Mouse (Mus musculus) lung, embryonic 15.5 days (tissue): Measurements from ENCODE around the gene Card19. TPM values are rescaled to one million over a fixed set of nuclear protein-coding genes. Genes with fewer than 3 reads are reported as not detected.

Source experiments
- ATAC-seq: fragments of 200-750 bp; cut with Nextera tagmentation; 2 replicates; pipeline ENCODE4 v1.8.0; 2017; ENCODE audit warnings: moderate number of reproducible peaks, borderline replicate concordance; ENCODE audit not compliant: low FRiP score, low TSS enrichment; ENCODE audit errors: extremely low read depth
- H3K27ac ChIP-seq: fragments of 300-500 bp; sonication (generic); 2 replicates; pipeline ENCODE4 v1.5.1; 2015; ENCODE audit warnings: moderate library complexity, mild to moderate bottlenecking, inconsistent platforms
- H3K27me3 ChIP-seq: fragments of 300-500 bp; sonication (generic); 2 replicates; pipeline ENCODE4 v1.6.1; 2015; ENCODE audit warnings: inconsistent platforms
- H3K36me3 ChIP-seq: fragments of 300-500 bp; sonication (generic); 2 replicates; pipeline ENCODE4 v1.6.1; 2015; ENCODE audit warnings: inconsistent platforms
- H3K4me1 ChIP-seq: fragments of 300-500 bp; sonication (generic); 2 replicates; pipeline ENCODE4 v1.6.1; 2015; ENCODE audit warnings: inconsistent platforms
- H3K4me2 ChIP-seq: fragments of 300-500 bp; sonication (generic); 2 replicates; pipeline ENCODE4 v1.6.1; 2015; ENCODE audit warnings: inconsistent platforms, mild to moderate bottlenecking, moderate library complexity
- H3K4me3 ChIP-seq: fragments of 300-500 bp; sonication (generic); 2 replicates; pipeline ENCODE4 v1.5.1; 2015; ENCODE audit warnings: mild to moderate bottlenecking, inconsistent platforms
- H3K9ac ChIP-seq: fragments of 300-500 bp; sonication (generic); 2 replicates; pipeline ENCODE4 v1.6.1; 2015; ENCODE audit warnings: inconsistent platforms
- H3K9me3 ChIP-seq: fragments of 300-500 bp; sonication (generic); 2 replicates; pipeline ENCODE4 v1.6.1; 2016; ENCODE audit warnings: inconsistent platforms
- WGBS: fragments of 180-500 bp; shearing (Covaris S2); methylation state at CpG from one replicate; pipeline ENCODE4 v1.1.7; 2015; 5-methylcytosine and 5-hydroxymethylcytosine counted together
- polyA plus RNA-seq: library from polyadenylated mRNA; unstranded; fragments of >200 nt; fragmentation: Nextera tagmentation; extraction: Ambion mirVana; gene quantifications from 2 replicates; pipeline ENCODE4 v1.2.1, GENCODE M21; 2015

Gene Card19
- polyA plus RNA-seq, 1 experiment from 2014 or later: 52.6 TPM

DNA sequence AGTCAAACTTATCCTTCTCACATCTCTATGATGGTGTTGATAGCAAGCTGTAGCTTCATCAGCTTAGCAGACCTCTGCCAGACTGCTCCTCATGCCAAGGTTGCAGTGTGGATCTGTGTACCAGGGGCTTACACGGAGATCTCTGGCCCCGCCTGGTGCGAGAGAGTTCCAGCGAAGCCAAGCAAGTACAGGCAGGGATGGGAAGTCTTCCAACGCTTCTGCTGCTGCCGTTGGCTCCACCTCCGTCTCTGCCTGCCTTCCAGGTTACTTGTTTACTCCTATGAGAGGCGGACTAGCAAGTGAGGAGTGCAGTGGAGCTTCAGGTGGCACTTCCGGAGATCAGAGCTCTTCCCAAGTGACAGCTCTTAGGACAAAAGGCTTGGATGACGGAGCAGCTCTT lies 8.5 kb upstream of the Card19 start:
- Histone ChIP-seq H3K4me2 (no peak overlapping the region), H3K9ac (no peak overlapping the region), H3K27me3 (no peaks in the 10 kb centered on the region), H3K36me3 (no peaks in the 10 kb centered on the region), H3K4me3 (no peak overlapping the region), H3K27ac (no peak overlapping the region), H3K4me1 (no peaks in the 10 kb centered on the region), H3K9me3 (no peaks in the 10 kb centered on the region)
- WGBS: 8% methylated on average over 10 of the region's 10 CpGs
- ATAC-seq: no peak

- H3K4me1 ChIP-seq: peaks cover 9% of the 10 kb centered on the region; the same call in 1 of the 2 replicates
- H3K9ac ChIP-seq: no peak overlapping the region
- H3K4me2 ChIP-seq: no peak overlapping the region
- no peak overlapping the region for H3K4me3 ChIP-seq
- no peak overlapping the region for H3K27ac ChIP-seq
- ATAC-seq: no peak
- no peaks in the 10 kb centered on the region for H3K27me3 ChIP-seq
- H3K9me3 ChIP-seq: no peaks in the 10 kb centered on the region
- WGBS: 24% methylated on average over 5 of the region's 5 CpGs
- H3K36me3 ChIP-seq: no peaks in the 10 kb centered on the region
These were observed 5.1 kb upstream of the Card19 start for GRCm38 (mm10) chr13:49220912-49221311.

- Histone ChIP-seq H3K36me3 (no peaks in the 10 kb centered on the region), H3K9ac (no peak overlapping the region), H3K27me3 (no peaks in the 10 kb centered on the region), H3K4me1 (peaks cover 18% of the 10 kb centered on the region), H3K4me3 (no peak overlapping the region), H3K9me3 (no peaks in the 10 kb centered on the region), H3K4me2 (no peak overlapping the region), H3K27ac (no peak overlapping the region)
- WGBS: 75% methylated on average over 4 of the region's 4 CpGs
- ATAC-seq: no peak
These were observed 3.5 kb upstream of the Card19 start for GRCm38 (mm10) chr13:49219367-49219766.

- Histone ChIP-seq H3K27ac (no peak overlapping the region), H3K36me3 (no peaks in the 10 kb centered on the region), H3K27me3 (no peaks in the 10 kb centered on the region), H3K9ac (no peak overlapping the region), H3K4me2 (no peak overlapping the region), H3K9me3 (no peaks in the 10 kb centered on the region), H3K4me1 (peaks cover 24% of the 10 kb centered on the region), H3K4me3 (no peak overlapping the region)
- WGBS: 44% methylated on average over 3 of the region's 3 CpGs
- no peak for ATAC-seq
These were observed 2.8 kb upstream of the Card19 start for GRCm38 (mm10) chr13:49218651-49219050.

GRCm38 (mm10) chr13:49216808-49217561 lies 1.1 kb upstream of the Card19 start:
- 49% methylated on average over 9 of the region's 9 CpGs for WGBS
- Histone ChIP-seq H3K4me2 (peak overlapping the region; percentile 92), H3K4me1 (peaks cover 30% of the 10 kb centered on the region), H3K27me3 (no peaks in the 10 kb centered on the region), H3K4me3 (peak overlapping the region; percentile 84; the same call in 1 of the 2 replicates), H3K9ac (no peak overlapping the region), H3K36me3 (no peaks in the 10 kb centered on the region), H3K27ac (0 out of 2 replicates have a peak overlapping the region, but pooled peaks have one; percentile 19), H3K9me3 (no peaks in the 10 kb centered on the region)
- ATAC-seq: no peak

DNA sequence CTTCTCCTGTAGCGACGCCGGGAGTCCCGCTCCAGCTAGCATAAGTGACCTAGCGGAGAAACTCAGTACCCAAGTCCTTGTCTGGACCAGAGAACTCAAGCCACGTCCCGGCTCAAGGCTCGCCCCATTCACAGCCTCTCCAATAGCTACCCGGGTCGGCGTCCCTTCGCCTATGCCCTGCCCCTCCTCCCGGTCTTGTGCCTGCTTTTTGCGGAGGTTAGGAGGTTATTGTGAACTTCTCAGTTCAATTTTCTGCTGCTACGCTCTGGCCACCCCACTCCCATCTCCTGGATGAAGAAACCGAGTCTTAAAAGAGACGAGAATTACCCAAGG lies 349 bp upstream of the Card19 start:
- no peaks in the 10 kb centered on the region for H3K36me3 ChIP-seq
- WGBS: 5% methylated on average over 17 of the region's 17 CpGs
- peak overlapping the region; percentile 84 for H3K4me3 ChIP-seq
- peak overlapping the region; percentile 81 for H3K27ac ChIP-seq
- H3K4me2 ChIP-seq: peak overlapping the region; percentile 92
- no peaks in the 10 kb centered on the region for H3K9me3 ChIP-seq
- H3K9ac ChIP-seq: peak overlapping the region; percentile 78
- peaks cover 30% of the 10 kb centered on the region for H3K4me1 ChIP-seq
- H3K27me3 ChIP-seq: no peaks in the 10 kb centered on the region
- no peak for ATAC-seq

GRCm38 (mm10) chr13:49215128-49215503 lies 721 bp downstream of the Card19 start:
- Histone ChIP-seq H3K4me1 (peaks cover 30% of the 10 kb centered on the region), H3K27me3 (no peaks in the 10 kb centered on the region), H3K36me3 (no peaks in the 10 kb centered on the region), H3K9ac (peak overlapping the region; percentile 78), H3K4me2 (peak overlapping the region; percentile 92), H3K27ac (peak overlapping the region; percentile 74), H3K4me3 (peak overlapping the region; percentile 84), H3K9me3 (no peaks in the 10 kb centered on the region)
- ATAC-seq: no peak
- 13% methylated on average over 5 of the region's 5 CpGs for WGBS

- no peaks in the 10 kb centered on the region for H3K36me3 ChIP-seq
- no peaks in the 10 kb centered on the region for H3K27me3 ChIP-seq
- no peak for ATAC-seq
- WGBS: 68% methylated on average over 3 of the region's 3 CpGs
- H3K9me3 ChIP-seq: no peaks in the 10 kb centered on the region
- H3K4me1 ChIP-seq: peaks cover 30% of the 10 kb centered on the region
- H3K4me3 ChIP-seq: no peak overlapping the region
- no peak overlapping the region for H3K27ac ChIP-seq
- no peak overlapping the region for H3K9ac ChIP-seq
- H3K4me2 ChIP-seq: peak overlapping the region; percentile 92; the same call in 1 of the 2 replicates
These were observed 1.4 kb downstream of the Card19 start for GRCm38 (mm10) chr13:49214454-49214853.

DNA sequence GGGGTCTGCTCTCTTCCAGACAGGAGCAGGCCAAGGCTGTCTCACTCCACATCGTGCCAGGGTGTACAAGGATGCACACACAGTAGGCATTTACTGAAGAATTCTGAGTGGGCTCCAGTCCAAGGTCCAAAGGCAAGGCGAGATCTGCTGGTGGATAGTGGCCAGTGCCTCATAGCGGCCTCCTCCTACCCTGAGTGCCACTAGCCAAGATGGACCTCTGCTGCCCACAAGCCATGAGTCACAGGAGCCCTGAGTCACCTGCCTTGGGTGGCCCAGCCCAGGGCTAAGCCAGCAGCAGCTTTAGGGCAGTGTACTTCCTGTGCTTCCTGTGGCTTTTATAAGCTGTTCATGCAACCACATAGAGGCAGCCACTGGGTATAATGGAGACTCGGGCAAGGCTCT lies 2.3 kb downstream of the Card19 start:
- H3K27ac ChIP-seq: no peak overlapping the region
- H3K27me3 ChIP-seq: no peaks in the 10 kb centered on the region
- H3K9ac ChIP-seq: no peak overlapping the region
- H3K4me1 ChIP-seq: peaks cover 30% of the 10 kb centered on the region
- no peak overlapping the region for H3K4me3 ChIP-seq
- H3K9me3 ChIP-seq: no peaks in the 10 kb centered on the region
- WGBS: 55% methylated on average over 4 of the region's 4 CpGs
- no peaks in the 10 kb centered on the region for H3K36me3 ChIP-seq
- ATAC-seq: no peak
- H3K4me2 ChIP-seq: peak overlapping the region; percentile 31; the same call in 1 of the 2 replicates

GRCm38 (mm10) chr13:49212711-49213500 lies 2.9 kb downstream of the Card19 start:
- Histone ChIP-seq H3K36me3 (no peaks in the 10 kb centered on the region), H3K4me2 (no peak overlapping the region), H3K4me1 (peaks cover 30% of the 10 kb centered on the region), H3K4me3 (no peak overlapping the region), H3K27ac (no peak overlapping the region), H3K9ac (no peak overlapping the region), H3K27me3 (no peaks in the 10 kb centered on the region), H3K9me3 (no peaks in the 10 kb centered on the region)
- no peak for ATAC-seq
- WGBS: 86% methylated on average over 4 of the region's 4 CpGs

DNA sequence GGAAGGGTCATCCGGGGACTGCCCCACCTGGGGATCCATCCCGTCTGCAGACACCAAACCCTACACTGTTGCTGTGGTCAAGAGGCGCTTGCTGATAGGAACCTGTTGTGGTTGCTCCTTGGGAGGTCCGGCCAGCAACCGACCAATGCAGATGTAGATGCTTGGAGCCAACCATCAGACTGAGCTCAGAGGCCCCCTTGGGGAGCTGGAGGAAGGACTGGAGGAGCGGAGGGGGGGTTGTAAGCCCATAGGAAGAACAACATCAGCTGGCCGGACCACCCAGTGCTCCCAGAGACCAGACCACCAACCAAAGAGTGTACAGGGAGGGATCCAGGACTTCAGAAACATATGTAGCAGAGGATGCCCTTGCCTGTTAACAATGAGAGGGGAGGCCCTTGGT lies 6.5 kb downstream of the Card19 start:
- Histone ChIP-seq H3K36me3 (no peaks in the 10 kb centered on the region), H3K27ac (no peak overlapping the region), H3K27me3 (no peaks in the 10 kb centered on the region), H3K9me3 (no peaks in the 10 kb centered on the region), H3K9ac (no peak overlapping the region), H3K4me1 (peaks cover 21% of the 10 kb centered on the region), H3K4me3 (no peak overlapping the region), H3K4me2 (no peak overlapping the region)
- 51% methylated on average over 7 of the region's 7 CpGs for WGBS
- no peak for ATAC-seq

- no peaks in the 10 kb centered on the region for H3K27me3 ChIP-seq
- ATAC-seq: no peak
- no peak overlapping the region for H3K27ac ChIP-seq
- no peak overlapping the region for H3K4me3 ChIP-seq
- 90% methylated on average over 2 of the region's 2 CpGs for WGBS
- H3K9ac ChIP-seq: no peak overlapping the region
- H3K4me2 ChIP-seq: no peak overlapping the region
- no peaks in the 10 kb centered on the region for H3K36me3 ChIP-seq
- no peaks in the 10 kb centered on the region for H3K9me3 ChIP-seq
- H3K4me1 ChIP-seq: peaks cover 10% of the 10 kb centered on the region
These were observed 9.5 kb downstream of the Card19 start for GRCm38 (mm10) chr13:49206341-49206740.
